Mouse (Mus musculus): ENCODE measurements around the gene Tmcc1.
A peak's percentile ranks its signal among the peaks of the same experiment; 100 is the strongest.
"Not testable (repeated sequence)": the region's sequence is repeated elsewhere in the genome, so short reads cannot be mapped to it uniquely, and the experiment has no call there.

The Tmcc1 gene

GRCm38 (mm10) chr6:116193394-116194393, at the start of gene Tmcc1:
Gene Tmcc1, minus strand, starts transcription at chr6:116193486.
- peak; percentile 98 to 99 for DNase-seq (ENCODE audit: low spot score in 2 of 2)

- DNase-seq (ENCODE audit: low spot score in 2 of 2): no peak
Measured at GRCm38 (mm10) chr6:116240371-116240770, 47.1 kb upstream of the Tmcc1 start.

GRCm38 (mm10) chr6:116238083-116238482, 44.8 kb upstream of the Tmcc1 start:
- no peak for DNase-seq (ENCODE audit: low spot score in 2 of 2)

GRCm38 (mm10) chr6:116235336-116235735, 42.0 kb upstream of the Tmcc1 start:
- no peak for DNase-seq (ENCODE audit: low spot score in 2 of 2)

- not testable (repeated sequence) for DNase-seq (ENCODE audit: low spot score in 2 of 2)
Measured at GRCm38 (mm10) chr6:116234821-116235220, 41.5 kb upstream of the Tmcc1 start.

GRCm38 (mm10) chr6:116228785-116229525, 35.7 kb upstream of the Tmcc1 start:
- peak; percentile 66 to 87 for DNase-seq (ENCODE audit: low spot score in 2 of 2)

GRCm38 (mm10) chr6:116227767-116228166, 34.5 kb upstream of the Tmcc1 start:
- no peak for DNase-seq (ENCODE audit: low spot score in 2 of 2)

- peak; percentile 90 to 94 for DNase-seq (ENCODE audit: low spot score in 2 of 2)
Measured at GRCm38 (mm10) chr6:116207729-116208534, 14.6 kb upstream of the Tmcc1 start, which contains the start of gene Washc2. Gene Washc2, plus strand, starts transcription at chr6:116208038.

- DNase-seq (ENCODE audit: low spot score in 2 of 2): no peak
Measured at GRCm38 (mm10) chr6:116199682-116200081, 6.4 kb upstream of the Tmcc1 start.

- no peak for DNase-seq (ENCODE audit: low spot score in 2 of 2)
Measured at GRCm38 (mm10) chr6:116198173-116198572, 4.9 kb upstream of the Tmcc1 start.

GRCm38 (mm10) chr6:116195811-116196210, 2.5 kb upstream of the Tmcc1 start:
- DNase-seq (ENCODE audit: low spot score in 2 of 2): no peak

GRCm38 (mm10) chr6:116192809-116193311, 426 bp downstream of the Tmcc1 start:
- DNase-seq (ENCODE audit: low spot score in 2 of 2): no peak

GRCm38 (mm10) chr6:116189417-116189816, 3.9 kb downstream of the Tmcc1 start:
- DNase-seq (ENCODE audit: low spot score in 2 of 2): peak in 1 of 2 experiments; percentile 7

GRCm38 (mm10) chr6:116186485-116186884, 6.8 kb downstream of the Tmcc1 start:
- DNase-seq (ENCODE audit: low spot score in 2 of 2): no peak

- DNase-seq (ENCODE audit: low spot score in 2 of 2): no peak
Measured at GRCm38 (mm10) chr6:116183509-116183908, 9.8 kb downstream of the Tmcc1 start.

GRCm38 (mm10) chr6:116180731-116181130, 12.6 kb downstream of the Tmcc1 start:
- DNase-seq (ENCODE audit: low spot score in 2 of 2): no peak

- DNase-seq (ENCODE audit: low spot score in 2 of 2): no peak
Measured at GRCm38 (mm10) chr6:116178376-116178775, 14.9 kb downstream of the Tmcc1 start.

GRCm38 (mm10) chr6:116173511-116174099, 19.7 kb downstream of the Tmcc1 start:
- not testable (repeated sequence) for DNase-seq (ENCODE audit: low spot score in 2 of 2)

GRCm38 (mm10) chr6:116166383-116166782, 26.9 kb downstream of the Tmcc1 start:
- no peak for DNase-seq (ENCODE audit: low spot score in 2 of 2)

GRCm38 (mm10) chr6:116154854-116155624, 38.2 kb downstream of the Tmcc1 start:
- no peak for DNase-seq (ENCODE audit: low spot score in 2 of 2)
